Mouse (Mus musculus) heart, adult 2 months (tissue): ENCODE results near the gene Arhgef25.

Experiments
- CTCF ChIP-seq: fragments of 200-600 bp; IDR thresholded peaks from 2 replicates; pipeline ENCODE4 v1.8.1; 2022; ENCODE audit warnings: antibody characterized with exemption, mild to moderate bottlenecking, moderate library complexity
- EP300 ChIP-seq: fragments of 200-500 bp; IDR thresholded peaks from 2 replicates; pipeline ENCODE4 v1.6.1; 2011; ENCODE audit warnings: low read depth, low read length, control low read depth; ENCODE audit not compliant: insufficient read depth
- POLR2A ChIP-seq: fragments of 200-500 bp; IDR thresholded peaks from 2 replicates; pipeline ENCODE4 v1.6.1; 2011; ENCODE audit warnings: mild to moderate bottlenecking, low read depth, low read length, control low read depth; ENCODE audit not compliant: insufficient read depth

DNA sequence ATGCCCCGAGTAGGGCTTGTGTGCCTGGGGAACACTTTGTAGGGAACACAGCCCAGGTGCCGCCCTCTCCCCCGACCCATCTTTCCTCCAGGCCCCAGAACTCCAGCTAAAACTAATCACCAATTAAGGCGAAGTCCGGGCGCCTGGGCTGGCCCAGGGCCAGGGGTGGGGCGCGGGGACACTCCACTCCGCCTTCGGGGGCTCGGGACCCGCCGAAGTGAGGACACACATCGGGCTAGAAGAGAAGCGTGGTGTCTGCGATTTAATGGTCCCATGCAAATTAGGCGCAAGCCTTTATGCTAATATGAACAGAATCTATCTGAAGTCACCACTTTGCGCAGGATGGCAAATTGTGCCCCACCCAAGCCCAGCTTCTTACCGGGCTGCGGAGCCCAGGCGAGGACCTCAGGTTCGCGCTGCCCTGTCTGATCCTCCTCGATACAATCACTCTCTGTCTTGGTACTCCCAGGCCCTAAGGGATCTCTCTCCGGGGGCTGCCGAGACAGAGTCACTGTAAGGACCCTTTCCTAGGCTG lies 700 bp downstream of the Arhgef25 start:
- TF ChIP-seq POLR2A = peak; percentile 43
- no peak for TF ChIP-seq CTCF
- no peak for TF ChIP-seq EP300
